Mouse (Mus musculus) embryonic facial prominence, embryonic 10.5 days (tissue): ENCODE data around the gene Setdb1. TPM values are rescaled to one million over a fixed set of nuclear protein-coding genes. Genes with fewer than 3 reads are reported as not detected.
"Not testable (repeated sequence)": the region's sequence is repeated elsewhere in the genome, so short reads cannot be mapped to it uniquely, and the experiment has no call there.

Source experiments
- DNase-seq: peaks from one replicate; pipeline ENCODE4 v3.0.0-alpha.2; 2017; ENCODE audit warnings: low spot score
- H3K27ac ChIP-seq: fragments of 300-500 bp; sonication (generic); replicated peaks from 2 replicates; pipeline ENCODE4 v1.5.1; 2016; ENCODE audit warnings: mild to moderate bottlenecking
- H3K27me3 ChIP-seq: fragments of 300-500 bp; sonication (generic); replicated peaks from 2 replicates; pipeline ENCODE4 v1.6.1; 2016; ENCODE audit warnings: low read depth, mild to moderate bottlenecking; ENCODE audit not compliant: poor library complexity, severe bottlenecking
- H3K36me3 ChIP-seq: fragments of 300-500 bp; sonication (generic); replicated peaks from 2 replicates; pipeline ENCODE4 v1.6.1; 2016; ENCODE audit warnings: mild to moderate bottlenecking, moderate library complexity
- H3K4me1 ChIP-seq: fragments of 300-500 bp; sonication (generic); 2 replicates; pipeline ENCODE4 v1.6.1; 2016
- H3K4me3 ChIP-seq: fragments of 300-500 bp; sonication (generic); 2 replicates; pipeline ENCODE4 v1.5.1; 2016; ENCODE audit warnings: mild to moderate bottlenecking, moderate library complexity
- H3K9me3 ChIP-seq: fragments of 300-500 bp; sonication (generic); 2 replicates; pipeline ENCODE4 v1.6.1; 2016; ENCODE audit warnings: mild to moderate bottlenecking
- WGBS: fragments of 180-500 bp; shearing (Covaris S2); methylation state at CpG from one replicate; pipeline ENCODE4 v1.1.7; 2016; 5-methylcytosine and 5-hydroxymethylcytosine counted together
- polyA plus RNA-seq: library from polyadenylated mRNA; unstranded; fragments of >200 nt; fragmentation: Nextera tagmentation; extraction: Ambion mirVana; gene quantifications from 2 replicates; pipeline ENCODE4 v1.2.1, GENCODE M21; 2016

The Setdb1 gene
- polyA plus RNA-seq, 1 experiment from 2014 or later: 61.1 TPM

GRCm38 (mm10) chr3:95343356-95344000, 13.5 kb downstream of the Setdb1 start:
- WGBS: 96% methylated on average over 9 of the region's 9 CpGs
- not testable (repeated sequence) for H3K4me1 ChIP-seq, H3K27me3 ChIP-seq, DNase-seq, H3K27ac ChIP-seq, H3K4me3 ChIP-seq, H3K9me3 ChIP-seq
- H3K36me3 ChIP-seq: peaks cover 97% of the 10 kb centered on the region

GRCm38 (mm10) chr3:95338251-95338650, 18.8 kb downstream of the Setdb1 start:
- no peaks in the 10 kb centered on the region for H3K27me3 ChIP-seq
- no peak overlapping the region for H3K4me3 ChIP-seq
- no peaks in the 10 kb centered on the region for H3K9me3 ChIP-seq
- 96% methylated on average over 4 of the region's 4 CpGs for WGBS
- no peak for DNase-seq
- H3K27ac ChIP-seq: no peak overlapping the region
- H3K4me1 ChIP-seq: no peaks in the 10 kb centered on the region
- H3K36me3 ChIP-seq: peaks cover 100% of the 10 kb centered on the region

- Histone ChIP-seq H3K27me3 (no peaks in the 10 kb centered on the region), H3K4me1 (no peaks in the 10 kb centered on the region), H3K4me3 (no peak overlapping the region), H3K36me3 (peaks cover 100% of the 10 kb centered on the region), H3K9me3 (no peaks in the 10 kb centered on the region), H3K27ac (no peak overlapping the region)
- no peak for DNase-seq
- 94% methylated on average over 4 of the region's 4 CpGs for WGBS
Observed at GRCm38 (mm10) chr3:95337345-95337744, 19.7 kb downstream of the Setdb1 start.

- WGBS: 88% methylated on average over 1 of the region's 1 CpGs
- no peaks in the 10 kb centered on the region for H3K27me3 ChIP-seq
- no peak overlapping the region for H3K27ac ChIP-seq
- no peaks in the 10 kb centered on the region for H3K4me1 ChIP-seq
- no peaks in the 10 kb centered on the region for H3K9me3 ChIP-seq
- DNase-seq: no peak
- peaks cover 100% of the 10 kb centered on the region for H3K36me3 ChIP-seq
- H3K4me3 ChIP-seq: no peak overlapping the region
Observed at GRCm38 (mm10) chr3:95331528-95331927, 25.5 kb downstream of the Setdb1 start.

- 93% methylated on average over 1 of the region's 1 CpGs for WGBS
- no peak overlapping the region for H3K4me3 ChIP-seq
- no peaks in the 10 kb centered on the region for H3K9me3 ChIP-seq
- H3K27ac ChIP-seq: no peak overlapping the region
- no peaks in the 10 kb centered on the region for H3K27me3 ChIP-seq
- no peak for DNase-seq
- H3K4me1 ChIP-seq: no peaks in the 10 kb centered on the region
- peaks cover 100% of the 10 kb centered on the region for H3K36me3 ChIP-seq
Observed at GRCm38 (mm10) chr3:95328803-95329404, 28.1 kb downstream of the Setdb1 start.

GRCm38 (mm10) chr3:95324454-95325144, 32.4 kb downstream of the Setdb1 start:
- Histone ChIP-seq H3K36me3 (peaks cover 100% of the 10 kb centered on the region), H3K27ac (no peak overlapping the region), H3K27me3 (no peaks in the 10 kb centered on the region), H3K9me3 (no peaks in the 10 kb centered on the region), H3K4me1 (peaks cover 9% of the 10 kb centered on the region), H3K4me3 (no peak overlapping the region)
- WGBS: 92% methylated on average over 6 of the region's 6 CpGs
- no peak for DNase-seq

- Histone ChIP-seq H3K4me1 (peaks cover 19% of the 10 kb centered on the region), H3K36me3 (peaks cover 97% of the 10 kb centered on the region), H3K9me3 (no peaks in the 10 kb centered on the region), H3K4me3 (no peak overlapping the region), H3K27me3 (no peaks in the 10 kb centered on the region), H3K27ac (no peak overlapping the region)
- WGBS: 91% methylated on average over 3 of the region's 3 CpGs
- DNase-seq: no peak
Observed at GRCm38 (mm10) chr3:95323429-95323828, 33.6 kb downstream of the Setdb1 start.

- Histone ChIP-seq H3K4me1 (peaks cover 48% of the 10 kb centered on the region), H3K27me3 (no peaks in the 10 kb centered on the region), H3K4me3 (no peak overlapping the region), H3K9me3 (no peaks in the 10 kb centered on the region), H3K27ac (no peak overlapping the region), H3K36me3 (peaks cover 68% of the 10 kb centered on the region)
- DNase-seq: no peak
- WGBS: 68% methylated on average over 12 of the region's 12 CpGs
Observed at GRCm38 (mm10) chr3:95319701-95320625, 37.0 kb downstream of the Setdb1 start.

GRCm38 (mm10) chr3:95319110-95319509, 37.9 kb downstream of the Setdb1 start:
- WGBS: 72% methylated on average over 2 of the region's 2 CpGs
- peaks cover 56% of the 10 kb centered on the region for H3K4me1 ChIP-seq
- no peaks in the 10 kb centered on the region for H3K27me3 ChIP-seq
- no peak overlapping the region for H3K4me3 ChIP-seq
- H3K9me3 ChIP-seq: no peaks in the 10 kb centered on the region
- DNase-seq: no peak
- no peak overlapping the region for H3K27ac ChIP-seq
- peaks cover 59% of the 10 kb centered on the region for H3K36me3 ChIP-seq

GRCm38 (mm10) chr3:95318548-95318947, 38.5 kb downstream of the Setdb1 start:
- WGBS: 44% methylated on average over 6 of the region's 6 CpGs
- no peak overlapping the region for H3K27ac ChIP-seq
- H3K4me1 ChIP-seq: peaks cover 60% of the 10 kb centered on the region
- no peaks in the 10 kb centered on the region for H3K27me3 ChIP-seq
- DNase-seq: no peak
- peaks cover 54% of the 10 kb centered on the region for H3K36me3 ChIP-seq
- H3K9me3 ChIP-seq: no peaks in the 10 kb centered on the region
- H3K4me3 ChIP-seq: no peak overlapping the region

- Histone ChIP-seq H3K27ac (peak overlapping the region; percentile 51), H3K36me3 (peaks cover 44% of the 10 kb centered on the region), H3K27me3 (no peaks in the 10 kb centered on the region), H3K4me3 (peak overlapping the region; percentile 31), H3K4me1 (peaks cover 63% of the 10 kb centered on the region), H3K9me3 (no peaks in the 10 kb centered on the region)
- peak; percentile 69 for DNase-seq
- WGBS: 22% methylated on average over 12 of the region's 12 CpGs
Observed at GRCm38 (mm10) chr3:95317414-95318080, 39.5 kb downstream of the Setdb1 start.
